Mouse (Mus musculus) spleen, adult 2 months (tissue): ENCODE results near the gene Gm10392.

Experiments used
- CTCF ChIP-seq: fragments of 200-500 bp; IDR thresholded peaks from 2 replicates; pipeline ENCODE4 v1.5.1; 2011; ENCODE audit warnings: mild to moderate bottlenecking, inconsistent platforms; ENCODE audit not compliant: insufficient read depth, insufficient read length, insufficient replicate concordance; ENCODE audit errors: extremely low read depth
- POLR2A ChIP-seq: fragments of 200-500 bp; IDR thresholded peaks from 2 replicates; pipeline ENCODE4 v1.6.1; 2011; ENCODE audit warnings: low read depth, low read length, inconsistent platforms

DNA sequence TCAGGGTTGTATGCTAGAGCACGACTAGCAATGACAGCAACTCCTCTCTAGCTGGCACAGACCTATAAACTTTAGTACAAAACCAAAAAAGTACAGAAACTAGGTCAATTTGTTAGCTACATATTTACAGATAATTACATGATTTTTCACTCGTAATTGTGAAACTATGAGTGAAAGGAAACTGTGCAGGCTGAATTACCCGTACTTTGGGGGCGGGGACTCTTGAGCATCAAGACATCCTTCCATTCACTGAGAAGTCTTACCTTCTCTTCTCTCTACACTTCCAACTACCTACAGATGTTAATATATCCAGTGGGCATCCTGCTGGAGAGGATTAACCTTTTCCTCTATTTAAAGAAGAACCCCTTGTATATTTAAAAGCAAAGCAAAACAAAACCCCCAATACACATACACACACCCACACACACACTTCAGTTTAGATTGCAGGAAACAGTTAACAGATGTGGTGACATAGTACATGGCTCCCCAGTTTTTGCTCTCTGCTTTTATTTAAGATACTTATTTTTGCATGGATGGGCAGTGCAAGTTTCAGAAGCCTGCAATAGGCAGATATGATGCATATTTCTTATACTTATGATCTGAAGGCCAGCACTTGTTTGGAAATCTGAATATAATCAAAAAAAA is 13.3 kb upstream of the Gm10392 start:
- TF ChIP-seq POLR2A (no peak), CTCF (no peak)
